Mouse (Mus musculus) hematopoietic stem cell, adult 5-6 weeks (primary cell): Measurements from ENCODE around the gene Zdhhc17. TPM values are rescaled to one million over a fixed set of nuclear protein-coding genes. Genes with fewer than 3 reads are reported as not detected.
A peak's percentile ranks its signal among the peaks of the same experiment; 100 is the strongest.

ENCODE experiments used
- ATAC-seq, 2 experiments: fragments of 125-278 bp in 1 of 2; replicated peaks in 1 of 2; 2 replicates each; pipeline ENCODE4 v1.8.0; 2016 to 2017; ENCODE audit warnings: inconsistent platforms in 2 of 2, mild to moderate bottlenecking in 2 of 2, moderate number of reproducible peaks in 2 of 2, low read depth in 1 of 2, moderate TSS enrichment in 1 of 2; ENCODE audit not compliant: low FRiP score in 2 of 2, poor library complexity in 2 of 2, severe bottlenecking in 2 of 2, insufficient read depth in 1 of 2, low TSS enrichment in 1 of 2
- total RNA-seq: library from RNA; stranded (forward); fragments of 172-1452, 232-1000 nt; gene quantifications from 2 replicates; pipeline ENCODE4 v1.2.3, GENCODE M21; 2017

Gene Zdhhc17
- total RNA-seq, 1 experiment from 2014 or later: 38.5 TPM

DNA sequence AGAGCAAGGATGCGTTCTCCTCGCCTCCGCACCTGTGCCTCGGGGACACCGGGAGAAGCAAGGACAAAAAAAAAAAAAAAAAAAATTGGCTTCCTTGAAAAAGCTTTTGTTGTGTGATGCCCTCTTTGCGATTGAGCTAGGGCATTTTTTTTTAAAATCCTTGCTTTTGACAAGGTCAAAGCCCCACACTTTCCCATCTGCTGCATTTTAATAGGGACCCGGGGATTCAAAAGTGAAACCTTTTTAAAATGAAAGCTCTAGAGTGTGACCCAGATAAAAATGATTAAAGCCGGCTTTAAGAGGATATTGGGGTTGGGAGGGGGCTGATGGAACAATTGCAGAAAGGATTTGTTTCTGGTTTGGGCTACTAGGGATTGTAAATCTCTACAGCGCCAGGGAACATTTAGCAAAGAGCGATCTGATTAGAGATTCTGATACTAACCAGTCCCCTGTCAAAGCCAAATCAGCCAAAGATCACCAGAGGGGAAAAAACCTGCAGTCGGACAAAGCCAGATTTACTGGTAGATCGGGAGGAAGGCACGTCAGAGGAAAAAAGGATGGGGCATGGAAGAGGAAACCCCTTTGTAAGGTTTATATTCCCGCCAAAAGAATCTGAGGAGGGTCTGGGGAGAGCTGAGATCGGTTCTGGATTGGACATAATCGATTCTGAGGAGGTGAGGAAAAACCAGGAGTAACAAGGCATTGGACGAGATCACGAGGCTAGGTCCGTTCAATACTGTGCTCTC is 713 bp upstream of the Zdhhc17 start:
- no peak for ATAC-seq

- no peak for ATAC-seq
Observed at GRCm38 (mm10) chr10:111009113-111009640, 763 bp downstream of the Zdhhc17 start.

DNA sequence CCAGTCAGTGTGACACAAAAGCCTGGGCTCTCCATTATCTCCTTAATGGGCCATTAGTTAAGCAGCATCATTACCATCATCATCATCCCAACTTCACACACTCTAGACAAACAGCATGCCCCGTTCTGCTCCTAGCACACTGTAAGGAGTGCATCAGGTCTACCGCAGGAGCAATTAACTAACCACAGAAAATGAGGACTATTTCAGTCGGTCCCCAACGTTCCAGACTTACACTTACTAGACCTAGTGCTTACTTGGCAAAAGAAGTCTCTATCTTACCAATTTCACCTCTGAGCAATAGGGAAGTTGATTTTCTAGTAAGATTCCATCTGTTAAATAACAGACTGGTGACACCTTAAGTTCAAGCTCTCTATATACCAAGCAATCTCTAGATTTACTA is 2.3 kb downstream of the Zdhhc17 start:
- no peak for ATAC-seq

DNA sequence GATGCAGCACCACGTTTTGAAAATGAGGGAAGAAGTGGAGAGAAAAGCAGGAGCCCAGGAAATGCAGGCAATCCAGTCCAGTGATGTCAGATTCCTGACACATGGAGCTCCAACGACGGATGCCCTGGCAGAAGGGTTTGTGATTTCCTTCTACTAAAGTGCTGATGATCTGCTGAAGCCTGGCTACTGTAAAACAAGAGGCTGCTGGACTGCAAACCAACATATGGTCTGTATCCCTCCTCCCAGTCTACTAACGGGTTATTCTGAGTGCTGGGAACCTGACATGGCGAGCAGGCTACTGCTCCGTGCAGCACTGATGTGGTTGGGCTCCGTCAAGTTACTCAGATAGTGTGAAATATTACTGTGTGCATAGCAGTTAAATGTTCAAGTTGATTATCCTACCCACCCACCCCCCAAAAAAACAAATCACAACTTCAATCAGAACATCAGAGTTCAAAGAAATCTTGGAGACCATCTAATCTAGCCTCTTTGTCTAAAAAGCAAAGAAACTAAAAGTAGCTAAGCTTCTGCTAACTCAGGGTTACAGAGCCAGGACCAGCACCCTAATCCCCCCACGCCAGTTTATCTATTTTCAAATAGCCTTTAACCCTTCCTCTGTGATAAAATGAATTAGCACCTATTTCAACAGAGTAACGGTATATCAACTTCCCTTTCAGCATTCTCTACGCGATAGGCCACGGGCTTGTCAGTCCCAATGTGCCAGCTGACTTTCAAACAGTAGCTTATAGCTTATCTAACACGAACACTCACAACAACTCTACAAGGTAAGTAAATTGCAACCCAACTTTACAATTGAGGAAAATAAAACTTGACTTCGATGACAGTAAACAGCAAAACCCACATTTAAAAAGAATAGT is 4.1 kb downstream of the Zdhhc17 start:
- ATAC-seq: no peak

- peak; percentile 84 to 86 for ATAC-seq
Observed at GRCm38 (mm10) chr10:111004220-111004619, 5.7 kb downstream of the Zdhhc17 start.

- no peak for ATAC-seq
Observed at GRCm38 (mm10) chr10:110999201-110999600, 10.7 kb downstream of the Zdhhc17 start.

- 0 out of 4 replicates have a peak, but pooled peaks of 1 of the 2 experiments have one; percentile 12 for ATAC-seq
Observed at GRCm38 (mm10) chr10:110997180-110997579, 12.8 kb downstream of the Zdhhc17 start.

DNA sequence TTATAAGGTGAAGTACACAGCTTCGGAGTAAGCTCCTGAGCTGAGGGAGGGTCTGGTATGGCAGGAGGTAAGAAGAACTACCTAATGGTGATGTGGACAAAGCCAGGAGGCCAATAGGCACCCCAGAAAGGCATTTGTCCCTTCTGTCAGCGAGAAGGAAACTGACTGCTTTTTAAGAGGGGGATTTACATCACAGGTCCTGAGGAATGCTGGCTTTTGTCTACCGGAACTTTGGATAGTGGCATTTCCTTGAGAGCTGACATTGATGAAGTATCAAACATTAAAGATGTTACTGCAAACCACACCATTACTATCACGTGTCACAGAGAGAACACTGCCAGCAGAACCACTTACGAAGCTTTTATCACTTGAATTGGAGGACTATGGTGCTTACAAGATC is 15.2 kb downstream of the Zdhhc17 start:
- no peak for ATAC-seq

- no peak for ATAC-seq
Observed at GRCm38 (mm10) chr10:110993249-110993648, 16.7 kb downstream of the Zdhhc17 start.

- peak; percentile 35 to 40; a peak in 1 of 4 replicates for ATAC-seq
Observed at GRCm38 (mm10) chr10:110992047-110992431, 17.9 kb downstream of the Zdhhc17 start.

- ATAC-seq: 0 out of 4 replicates have a peak, but pooled peaks of 1 of the 2 experiments have one; percentile 1
Observed at GRCm38 (mm10) chr10:110991307-110992046, 18.5 kb downstream of the Zdhhc17 start.

- peak; percentile 48 to 50; a peak in 1 of 4 replicates for ATAC-seq
Observed at GRCm38 (mm10) chr10:110989729-110990128, 20.2 kb downstream of the Zdhhc17 start.

- ATAC-seq: no peak
Observed at GRCm38 (mm10) chr10:110986682-110987081, 23.3 kb downstream of the Zdhhc17 start.

GRCm38 (mm10) chr10:110982771-110983170 is 27.2 kb downstream of the Zdhhc17 start:
- no peak for ATAC-seq

DNA sequence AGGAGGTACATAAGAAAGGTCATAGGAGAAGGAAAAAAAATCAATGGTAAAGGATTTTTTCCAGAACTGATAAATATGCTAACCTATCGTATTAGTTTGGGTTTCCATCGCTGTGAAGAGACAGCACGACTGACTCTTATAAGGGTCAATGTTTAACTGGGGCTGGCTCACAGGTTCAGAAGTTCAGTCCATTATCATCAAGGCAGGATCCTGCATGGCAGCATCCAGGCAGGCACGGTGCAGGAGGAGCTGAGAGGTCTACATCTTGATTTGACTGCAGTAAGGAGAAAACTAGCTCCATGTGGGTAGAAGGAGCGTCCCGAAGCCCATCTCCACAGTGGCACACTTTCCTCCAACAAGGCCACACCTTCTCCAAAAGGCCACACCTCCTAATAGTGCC is 29.5 kb downstream of the Zdhhc17 start:
- ATAC-seq: no peak

DNA sequence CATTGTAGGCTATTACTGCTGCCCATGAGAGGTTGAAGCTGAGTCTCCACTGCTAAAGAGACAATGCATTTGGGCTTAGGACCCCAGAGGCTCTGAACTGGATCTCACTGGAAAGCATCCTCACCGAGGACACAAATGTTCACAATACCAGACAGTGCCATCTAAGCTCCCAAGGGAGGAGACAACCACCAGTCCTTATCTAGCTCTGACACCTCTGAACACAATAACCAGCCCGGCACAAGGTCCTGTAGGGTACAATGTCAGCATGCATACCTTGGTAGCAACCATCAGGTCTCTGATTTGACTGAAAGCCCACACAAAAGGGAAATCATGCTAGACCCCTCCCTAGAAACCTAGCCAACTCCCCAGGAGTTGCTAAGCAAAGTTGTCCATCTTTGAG is 30.5 kb downstream of the Zdhhc17 start:
- no peak for ATAC-seq

DNA sequence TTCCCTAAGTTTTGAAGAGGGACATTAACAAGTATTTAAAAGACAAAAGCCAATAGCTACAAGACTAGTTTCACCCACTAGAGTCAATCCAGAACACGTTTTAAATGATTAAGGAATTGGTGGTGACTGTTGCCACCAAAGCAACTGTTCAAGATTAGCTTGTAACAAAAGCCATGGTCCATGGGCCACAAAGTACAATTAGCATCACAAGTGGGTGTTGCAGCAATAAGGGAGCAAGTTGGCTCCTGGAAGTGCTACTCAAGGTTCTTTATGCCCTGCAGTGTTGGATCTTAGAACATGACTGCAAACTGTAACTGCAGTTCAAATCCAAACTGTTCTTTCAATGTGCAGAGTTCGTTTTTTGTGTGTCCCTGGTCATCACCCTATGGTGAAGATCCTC is 32.6 kb downstream of the Zdhhc17 start:
- ATAC-seq: no peak
